Mouse (Mus musculus): ENCODE measurements around the gene Phtf1. TPM values are rescaled to one million over a fixed set of nuclear protein-coding genes. Genes with fewer than 3 reads are reported as not detected.

The Phtf1 gene
- polyA plus RNA-seq, 1 experiment from 2014 or later, result 52.9 TPM

- H3K4me1 ChIP-seq, result no peaks in the 10 kb centered on the region
- no peak for ATAC-seq (ENCODE audit: low FRiP score)
Measured at GRCm38 (mm10) chr3:104032747-104033146, 64.8 kb downstream of the Phtf1 start.

GRCm38 (mm10) chr3:104059001-104059622 lies 91.2 kb downstream of the Phtf1 start:
- peak; percentile 93 for ATAC-seq (ENCODE audit: low FRiP score)
- Histone ChIP-seq H3K4me3 (replicated peaks) (no peak overlapping the region), H3K4me1 (peaks cover 5% of the 10 kb centered on the region; the same call in 1 of the 2 replicates), H3K27ac (peak overlapping the region; percentile 75), H3K9ac (no peak overlapping the region), H3K9me3 (no peaks in the 10 kb centered on the region), H3K27me3 (no peaks in the 10 kb centered on the region; the same call in 1 of the 2 replicates), H3K36me3 (replicated peaks) (no peaks in the 10 kb centered on the region), H3K4me2 (peak overlapping the region; percentile 17)
- 16% methylated on average over 6 of the region's 6 CpGs for WGBS

More at GRCm38 (mm10) chr3:104032747-104033146, 64.8 kb downstream of the Phtf1 start:
- Histone ChIP-seq H3K27ac (no peak overlapping the region), H3K36me3 (replicated peaks) (no peaks in the 10 kb centered on the region), H3K9ac (no peak overlapping the region), H3K4me3 (replicated peaks) (no peak overlapping the region), H3K9me3 (no peaks in the 10 kb centered on the region), H3K27me3 (no peaks in the 10 kb centered on the region), H3K4me2 (no peak overlapping the region)
- WGBS, result 88% methylated on average over 1 of the region's 1 CpGs

GRCm38 (mm10) chr3:104069395-104069794 lies 101.5 kb downstream of the Phtf1 start:
- no peak overlapping the region for H3K4me3 ChIP-seq (replicated peaks)
- no peaks in the 10 kb centered on the region for H3K4me1 ChIP-seq
- no peaks in the 10 kb centered on the region for H3K9me3 ChIP-seq
- H3K36me3 ChIP-seq (replicated peaks), result no peaks in the 10 kb centered on the region
- H3K9ac ChIP-seq, result no peak overlapping the region
- H3K27ac ChIP-seq, result no peak overlapping the region
- no peak overlapping the region for H3K4me2 ChIP-seq
- no peak for ATAC-seq (ENCODE audit: low FRiP score)
- no peaks in the 10 kb centered on the region for H3K27me3 ChIP-seq

Other genes with a start within 250 kb of the Phtf1 start
- 5.3 and 7.2 TPM in 2 replicates for gene Olfml3, start 230.1 kb upstream of the Phtf1 start, polyA plus RNA-seq (2016; fragmentation: Nextera tagmentation; extraction: Ambion mirVana)
- not detected in 2 replicates for gene Gm10964, start 228.7 kb upstream of the Phtf1 start, polyA plus RNA-seq (2016; fragmentation: Nextera tagmentation; extraction: Ambion mirVana)
- gene Hipk1, start 176.5 kb upstream of the Phtf1 start, polyA plus RNA-seq (2016; fragmentation: Nextera tagmentation; extraction: Ambion mirVana), result 18.2 and 18.5 TPM in 2 replicates
- gene Dclre1b, start 158.7 kb upstream of the Phtf1 start, polyA plus RNA-seq (2016; fragmentation: Nextera tagmentation; extraction: Ambion mirVana), result 29.7 and 32.4 TPM in 2 replicates
- 23.7 and 23.9 TPM in 2 replicates for gene Ap4b1, start 158.6 kb upstream of the Phtf1 start, polyA plus RNA-seq (2016; fragmentation: Nextera tagmentation; extraction: Ambion mirVana)
- gene Gm43064, start 158.5 kb upstream of the Phtf1 start, polyA plus RNA-seq (2016; fragmentation: Nextera tagmentation; extraction: Ambion mirVana), result 0.10 TPM in 1 of 2 replicates, not detected in the other
- gene Bcl2l15, start 135.5 kb upstream of the Phtf1 start, polyA plus RNA-seq (2016; fragmentation: Nextera tagmentation; extraction: Ambion mirVana), result 0.28 and 0.42 TPM in 2 replicates
- 0.29 and 0.31 TPM in 2 replicates for gene Ptpn22, start 108.3 kb upstream of the Phtf1 start, polyA plus RNA-seq (2016; fragmentation: Nextera tagmentation; extraction: Ambion mirVana)
- 23.2 and 25.2 TPM in 2 replicates for gene Rsbn1, start 54.0 kb upstream of the Phtf1 start, polyA plus RNA-seq (2016; fragmentation: Nextera tagmentation; extraction: Ambion mirVana)